Mouse (Mus musculus) liver, adult 2 months (tissue): ENCODE data around the gene Grem2. TPM values are rescaled to one million over a fixed set of nuclear protein-coding genes. Genes with fewer than 3 reads are reported as not detected.

Source experiments
- DNase-seq: peaks from one replicate; pipeline ENCODE4 v3.0.0-alpha.2; 2011; ENCODE audit warnings: low read depth, low spot score; ENCODE audit errors: extremely low read depth
- H3K27ac ChIP-seq: fragments of 200-500 bp; replicated peaks from 2 replicates; pipeline ENCODE4 v1.5.1; 2012; ENCODE audit warnings: low read depth, mild to moderate bottlenecking, control low read depth, inconsistent platforms, low read length; ENCODE audit not compliant: insufficient read depth
- H3K27me3 ChIP-seq: fragments of 200-500 bp; 2 replicates; pipeline ENCODE4 v1.6.1; 2012; ENCODE audit warnings: mild to moderate bottlenecking, moderate library complexity, low read length, inconsistent platforms; ENCODE audit not compliant: control insufficient read depth, insufficient read depth
- H3K36me3 ChIP-seq: fragments of 200-500 bp; 2 replicates; pipeline ENCODE4 v1.6.1; 2012; ENCODE audit warnings: low read length, inconsistent platforms; ENCODE audit not compliant: control insufficient read depth, insufficient read depth
- H3K4me1 ChIP-seq: fragments of 200-500 bp; 2 replicates; pipeline ENCODE4 v1.6.1; 2011; ENCODE audit warnings: low read length; ENCODE audit not compliant: control insufficient read depth, insufficient read depth
- H3K4me3 ChIP-seq: fragments of 200-500 bp; 2 replicates; pipeline ENCODE4 v1.5.1; 2011; ENCODE audit warnings: low read depth, mild to moderate bottlenecking, control low read depth, low read length, moderate library complexity; ENCODE audit not compliant: insufficient read depth
- H3K79me2 ChIP-seq: fragments of 200-500 bp; 2 replicates; pipeline ENCODE4 v1.6.1; 2012; ENCODE audit warnings: inconsistent platforms, mild to moderate bottlenecking, low read length, moderate library complexity; ENCODE audit not compliant: control insufficient read depth, insufficient read depth
- H3K9ac ChIP-seq: fragments of 200-500 bp; 2 replicates; pipeline ENCODE4 v1.6.1; 2012; ENCODE audit warnings: low read depth, mild to moderate bottlenecking, control low read depth, inconsistent platforms, low read length
- CTCF ChIP-seq: fragments of 200-500 bp; IDR thresholded peaks from 2 replicates; pipeline ENCODE4 v1.5.1; 2011; ENCODE audit warnings: low read depth, low read length, control low read depth
- POLR2A ChIP-seq: fragments of 200-500 bp; IDR thresholded peaks from 2 replicates; pipeline ENCODE4 v1.6.1; 2011; ENCODE audit warnings: low read length, control low read depth; ENCODE audit not compliant: insufficient read depth; ENCODE audit errors: extremely low read depth
- WGBS: fragments of 180-500 bp; shearing (Covaris S2); methylation state at CpG from one replicate; pipeline ENCODE4 v1.1.7; 2018; 5-methylcytosine and 5-hydroxymethylcytosine counted together
- polyA plus RNA-seq: library from polyadenylated mRNA; depleted of rRNA; stranded (reverse); fragments of >200 nt; gene quantifications from 2 replicates; pipeline ENCODE4 v1.2.3, GENCODE M21; 2012
- total RNA-seq: library from RNA; depleted of rRNA; stranded (reverse); fragments of >200 nt; gene quantifications from 2 replicates; pipeline ENCODE4 v1.2.3, GENCODE M21; 2014

Grem2 gene
- total and polyA plus RNA-seq, 2 experiments: 2.3 to 10.0 TPM

- TF ChIP-seq POLR2A (no peak), CTCF (no peak)
- Histone ChIP-seq H3K27me3 (no peaks in the 10 kb centered on the region), H3K9ac (no peak overlapping the region), H3K4me3 (no peak overlapping the region), H3K4me1 (peaks cover 4% of the 10 kb centered on the region; the same call in 1 of the 2 replicates), H3K79me2 (peaks cover 3% of the 10 kb centered on the region), H3K36me3 (peaks cover 2% of the 10 kb centered on the region; the same call in 1 of the 2 replicates), H3K27ac (no peak overlapping the region)
- no peak for DNase-seq
- WGBS: 67% methylated on average over 14 of the region's 14 CpGs
Observed at GRCm38 (mm10) chr1:174888684-174889405, 32.8 kb downstream of the Grem2 start.

DNA sequence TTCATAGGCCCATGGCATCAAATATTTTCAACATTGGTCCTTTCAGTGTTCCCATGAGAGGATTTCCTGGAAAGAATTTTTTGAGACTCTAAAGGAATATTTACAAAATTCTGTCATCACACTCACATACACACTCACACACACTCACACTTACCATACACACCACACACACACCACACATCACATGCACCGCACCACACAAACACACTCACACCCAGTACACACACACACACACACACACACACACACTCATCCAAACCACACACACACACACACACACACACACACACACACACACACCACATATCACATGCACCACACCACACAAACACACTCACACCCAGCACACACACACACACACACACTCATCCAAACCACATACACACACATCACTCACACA lies 33.5 kb downstream of the Grem2 start:
- 100% methylated on average over 1 of the region's 1 CpGs for WGBS
- peaks cover 4% of the 10 kb centered on the region; the same call in 1 of the 2 replicates for H3K4me1 ChIP-seq

DNA sequence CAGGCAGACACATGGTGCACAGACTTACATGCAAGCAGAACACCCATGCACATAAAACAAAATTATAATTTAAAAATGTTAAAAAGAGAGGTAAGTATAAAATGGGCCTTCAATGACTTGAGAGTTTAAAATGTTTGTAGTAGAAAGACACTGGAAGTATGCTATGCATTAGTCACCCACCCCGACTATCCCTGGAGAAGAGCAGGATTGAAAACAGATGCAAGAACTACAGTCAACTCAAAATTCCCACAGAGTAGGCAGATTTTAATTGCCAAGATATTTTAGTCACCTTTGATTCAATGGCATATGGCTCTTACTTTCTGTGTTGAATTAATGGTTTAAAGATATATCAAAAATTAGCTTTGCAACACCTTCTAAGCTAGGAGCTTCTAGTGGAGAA lies 39.1 kb downstream of the Grem2 start:
- Histone ChIP-seq H3K4me3 (no peak overlapping the region), H3K9ac (no peak overlapping the region), H3K79me2 (no peaks in the 10 kb centered on the region; the same call in 1 of the 2 replicates), H3K36me3 (no peaks in the 10 kb centered on the region; the same call in 1 of the 2 replicates), H3K4me1 (peaks cover 4% of the 10 kb centered on the region; the same call in 1 of the 2 replicates), H3K27me3 (no peaks in the 10 kb centered on the region), H3K27ac (no peak overlapping the region)
- TF ChIP-seq POLR2A (no peak), CTCF (no peak)
- 93% methylated on average over 1 of the region's 1 CpGs for WGBS
- DNase-seq: no peak

More for the DNA sequence above, 33.5 kb downstream of the Grem2 start:
- no peak overlapping the region for H3K9ac ChIP-seq
- DNase-seq: no peak
- no peak overlapping the region for H3K27ac ChIP-seq
- H3K36me3 ChIP-seq: no peaks in the 10 kb centered on the region; the same call in 1 of the 2 replicates
- TF ChIP-seq CTCF (no peak), POLR2A (no peak)
- H3K79me2 ChIP-seq: peaks cover 3% of the 10 kb centered on the region
- H3K27me3 ChIP-seq: no peaks in the 10 kb centered on the region
- H3K4me3 ChIP-seq: no peak overlapping the region

GRCm38 (mm10) chr1:174875173-174875572 lies 46.4 kb downstream of the Grem2 start:
- TF ChIP-seq CTCF (no peak), POLR2A (no peak)
- Histone ChIP-seq H3K27me3 (no peaks in the 10 kb centered on the region), H3K9ac (no peak overlapping the region), H3K4me1 (no peaks in the 10 kb centered on the region; the same call in 1 of the 2 replicates), H3K4me3 (no peak overlapping the region), H3K27ac (no peak overlapping the region), H3K36me3 (no peaks in the 10 kb centered on the region), H3K79me2 (no peaks in the 10 kb centered on the region; the same call in 1 of the 2 replicates)
- WGBS: 86% methylated on average over 4 of the region's 4 CpGs
- no peak for DNase-seq

DNA sequence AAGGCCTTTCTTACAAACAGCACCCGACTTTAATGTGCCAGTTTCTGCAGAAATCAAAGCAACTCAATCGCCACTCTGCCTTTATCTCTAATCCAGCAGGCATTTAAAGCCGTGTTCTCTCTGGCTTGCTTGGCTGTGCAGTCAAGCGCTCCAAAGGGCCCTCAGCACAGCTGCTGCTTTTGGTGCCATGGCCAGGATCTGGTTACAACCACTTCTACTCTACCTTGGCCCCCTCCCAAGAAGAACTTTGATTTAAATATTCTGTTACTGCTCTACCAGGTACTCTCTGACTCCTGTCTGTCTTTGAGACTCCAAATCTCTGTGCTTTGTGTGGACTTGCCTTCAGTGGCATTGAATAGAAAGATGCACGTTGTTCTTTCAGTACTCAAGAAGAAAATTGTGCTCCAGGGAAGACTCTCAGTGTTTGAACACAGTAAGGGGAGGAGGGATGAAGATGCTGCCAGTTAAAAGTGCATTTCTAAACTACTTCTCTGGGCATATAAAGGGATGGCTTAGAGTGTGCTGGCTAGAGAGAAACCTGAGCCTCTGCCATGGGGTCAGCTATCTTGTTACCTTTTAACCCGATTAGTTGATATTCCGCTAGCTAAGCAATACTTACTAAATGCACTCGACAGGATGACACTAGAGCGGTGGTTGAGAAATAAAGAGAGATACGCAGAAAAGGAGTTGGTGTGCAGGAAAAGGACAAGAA lies 61.1 kb downstream of the Grem2 start:
- TF ChIP-seq CTCF (no peak), POLR2A (no peak)
- Histone ChIP-seq H3K9ac (no peak overlapping the region), H3K4me3 (no peak overlapping the region), H3K79me2 (no peaks in the 10 kb centered on the region; the same call in 1 of the 2 replicates), H3K36me3 (no peaks in the 10 kb centered on the region), H3K27ac (no peak overlapping the region), H3K27me3 (no peaks in the 10 kb centered on the region), H3K4me1 (no peaks in the 10 kb centered on the region; the same call in 1 of the 2 replicates)
- peak; percentile 33 for DNase-seq
- 51% methylated on average over 10 of the region's 10 CpGs for WGBS

DNA sequence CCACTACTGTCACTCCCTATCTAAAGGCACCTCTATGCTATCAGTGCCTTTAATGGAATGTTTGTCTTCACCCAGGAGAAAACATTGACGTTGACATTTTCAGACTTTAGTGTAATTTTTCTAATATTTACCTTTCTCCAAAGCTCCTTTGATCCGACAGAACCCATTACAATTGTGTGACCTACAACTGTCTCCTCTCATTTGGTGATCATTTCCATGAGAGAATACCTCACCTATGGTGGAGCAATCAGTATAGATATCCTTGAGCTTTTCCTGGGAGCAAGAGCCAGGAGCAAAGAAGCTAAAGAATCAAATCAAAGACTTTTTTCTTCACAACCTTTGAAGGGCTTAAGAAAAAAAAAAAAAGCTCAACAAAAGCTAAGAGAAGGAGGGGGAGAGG lies 65.4 kb downstream of the Grem2 start:
- H3K4me3 ChIP-seq: no peak overlapping the region
- H3K79me2 ChIP-seq: no peaks in the 10 kb centered on the region
- 21% methylated on average over 2 of the region's 2 CpGs for WGBS

More for the DNA sequence above, 65.4 kb downstream of the Grem2 start:
- TF ChIP-seq CTCF: no peak
- TF ChIP-seq POLR2A: no peak
- Histone ChIP-seq H3K27ac (no peak overlapping the region), H3K36me3 (peaks cover 2% of the 10 kb centered on the region; the same call in 1 of the 2 replicates), H3K27me3 (no peaks in the 10 kb centered on the region), H3K4me1 (no peaks in the 10 kb centered on the region), H3K9ac (no peak overlapping the region)
- DNase-seq: no peak
